Mouse (Mus musculus) pancreas, adult 10 weeks (tissue): ENCODE measurements around the gene 5430403G16Rik. TPM values are rescaled to one million over a fixed set of nuclear protein-coding genes. Genes with fewer than 3 reads are reported as not detected.

Experiments used
- polyA plus RNA-seq: library from polyadenylated mRNA; stranded (reverse); fragments of 350-450 nt; fragmentation: Illumina TruSeq; extraction: RNeasy Lipid Tissue Mini Kit (QIAGEN cat#74804); gene quantifications from one replicate; pipeline ENCODE4 v1.2.3, GENCODE M21; 2015; ENCODE audit warnings: low read depth, low replicate concordance; ENCODE audit not compliant: insufficient read depth

Gene 5430403G16Rik
- polyA plus RNA-seq: 0.55 TPM

GRCm38 (mm10) chr5:109690537-109691201 lies at the start of gene 5430403G16Rik:
TSS of gene 5430403G16Rik (minus strand) at chr5:109691041.

Other genes starting within 250 kb of the 5430403G16Rik start
- 3.4 TPM for gene Crlf2, start 132.0 kb downstream of the 5430403G16Rik start, polyA plus RNA-seq
- gene 4930522L14Rik, start 60.8 kb upstream of the 5430403G16Rik start, polyA plus RNA-seq: 0.81 TPM
- 4.4 TPM for gene Gm15446, start 232.4 kb upstream of the 5430403G16Rik start, polyA plus RNA-seq